Mouse (Mus musculus) midbrain, postnatal 0 days (tissue): Measurements from ENCODE around the gene Lyst. TPM values are rescaled to one million over a fixed set of nuclear protein-coding genes. Genes with fewer than 3 reads are reported as not detected.
A peak's percentile ranks its signal among the peaks of the same experiment; 100 is the strongest.

Experiments
- ATAC-seq: fragments of 200-750 bp; cut with Nextera tagmentation; 2 replicates; pipeline ENCODE4 v1.8.0; 2017; ENCODE audit warnings: moderate number of reproducible peaks, mild to moderate bottlenecking, moderate TSS enrichment, moderate library complexity; ENCODE audit not compliant: low FRiP score
- DNase-seq: peaks from one replicate; pipeline ENCODE4 v3.0.0-alpha.2; 2015; ENCODE audit warnings: low spot score
- H3K27ac ChIP-seq: fragments of 300-500 bp; sonication (generic); 2 replicates; pipeline ENCODE4 v1.5.1; 2014; ENCODE audit warnings: low read depth, mild to moderate bottlenecking, low read length, mixed read lengths
- H3K27me3 ChIP-seq: fragments of 300-500 bp; sonication (generic); 2 replicates; pipeline ENCODE4 v1.6.1; 2014; ENCODE audit warnings: low read length, control low read depth, mixed read lengths; ENCODE audit not compliant: insufficient read depth
- H3K36me3 ChIP-seq: fragments of 300-500 bp; sonication (generic); 2 replicates; pipeline ENCODE4 v1.6.1; 2014; ENCODE audit warnings: low read length, control low read depth, mixed read lengths; ENCODE audit not compliant: insufficient read depth
- H3K4me1 ChIP-seq: fragments of 300-500 bp; sonication (generic); 2 replicates; pipeline ENCODE4 v1.6.1; 2014; ENCODE audit warnings: mild to moderate bottlenecking, control low read depth, antibody characterized with exemption, low read length, mixed read lengths; ENCODE audit not compliant: insufficient read depth
- H3K4me2 ChIP-seq: fragments of 300-500 bp; sonication (generic); 2 replicates; pipeline ENCODE4 v1.6.1; 2014; ENCODE audit warnings: low read depth, mild to moderate bottlenecking, low read length, mixed read lengths; ENCODE audit not compliant: poor library complexity, severe bottlenecking
- H3K4me3 ChIP-seq: fragments of 300-500 bp; sonication (generic); 2 replicates; pipeline ENCODE4 v1.5.1; 2014; ENCODE audit warnings: low read depth, mild to moderate bottlenecking, low read length, moderate library complexity
- H3K9ac ChIP-seq: fragments of 300-500 bp; sonication (generic); replicated peaks from 2 replicates; pipeline ENCODE4 v1.6.1; 2014; ENCODE audit warnings: mild to moderate bottlenecking, low read length, moderate library complexity, mixed read lengths; ENCODE audit not compliant: poor library complexity, severe bottlenecking
- H3K9me3 ChIP-seq: fragments of 300-500 bp; sonication (generic); 2 replicates; pipeline ENCODE4 v1.6.1; 2016; ENCODE audit warnings: low read length, control low read depth
- CTCF ChIP-seq: IDR thresholded peaks from 2 replicates; pipeline ENCODE4 v1.5.1; 2016; ENCODE audit warnings: antibody characterized with exemption, mild to moderate bottlenecking
- WGBS: fragments of 180-500 bp; shearing (Covaris S2); extraction: QIAGEN DNeasy Blood & Tissue Kit; methylation state at CpG from one replicate; pipeline ENCODE4 v1.1.7; 2014; 5-methylcytosine and 5-hydroxymethylcytosine counted together
- polyA plus RNA-seq: library from polyadenylated mRNA; unstranded; fragments of >200 nt; fragmentation: Nextera tagmentation; extraction: Ambion mirVana; gene quantifications from 2 replicates; pipeline ENCODE4 v1.2.1, GENCODE M21; 2015
- total RNA-seq: library from RNA; depleted of rRNA; stranded (reverse); fragments of >200 nt; gene quantifications from 2 replicates; pipeline ENCODE4 v1.2.3, GENCODE M21; 2014

Gene Lyst
- total and polyA plus RNA-seq, 2 experiments from 2014 or later = 5.2 to 15.9 TPM

- Histone ChIP-seq H3K4me2 (peak overlapping the region; percentile 2; the same call in 1 of the 2 replicates), H3K4me1 (no peaks in the 10 kb centered on the region), H3K9me3 (no peaks in the 10 kb centered on the region), H3K9ac (no peak overlapping the region), H3K27ac (no peak overlapping the region), H3K27me3 (no peaks in the 10 kb centered on the region), H3K4me3 (no peak overlapping the region), H3K36me3 (no peaks in the 10 kb centered on the region)
- WGBS = 29% methylated on average over 8 of the region's 8 CpGs
- ATAC-seq (peak; percentile 53; the same call in 1 of the 2 replicates), DNase-seq (peak; percentile 44)
- TF ChIP-seq CTCF = no peak
These were observed 13.6 kb upstream of the Lyst start for GRCm38 (mm10) chr13:13576469-13577205.

GRCm38 (mm10) chr13:13581988-13582387 is 8.2 kb upstream of the Lyst start:
- DNase-seq (no peak), ATAC-seq (no peak)
- H3K4me2 ChIP-seq = no peak overlapping the region
- no peaks in the 10 kb centered on the region for H3K27me3 ChIP-seq
- no peak overlapping the region for H3K27ac ChIP-seq
- H3K9me3 ChIP-seq = no peaks in the 10 kb centered on the region
- H3K36me3 ChIP-seq = no peaks in the 10 kb centered on the region
- H3K4me3 ChIP-seq = no peak overlapping the region
- no peaks in the 10 kb centered on the region for H3K4me1 ChIP-seq
- 69% methylated on average over 4 of the region's 4 CpGs for WGBS
- TF ChIP-seq CTCF = no peak
- H3K9ac ChIP-seq = no peak overlapping the region

- Histone ChIP-seq H3K4me3 (no peak overlapping the region), H3K4me2 (no peak overlapping the region), H3K4me1 (no peaks in the 10 kb centered on the region), H3K9me3 (no peaks in the 10 kb centered on the region), H3K9ac (no peak overlapping the region), H3K27me3 (no peaks in the 10 kb centered on the region), H3K36me3 (no peaks in the 10 kb centered on the region), H3K27ac (no peak overlapping the region)
- no peak for ATAC-seq
- no peak for DNase-seq
- WGBS = 71% methylated on average over 2 of the region's 2 CpGs
- no peak for TF ChIP-seq CTCF
These were observed 6.7 kb upstream of the Lyst start for GRCm38 (mm10) chr13:13583473-13583872.

DNA sequence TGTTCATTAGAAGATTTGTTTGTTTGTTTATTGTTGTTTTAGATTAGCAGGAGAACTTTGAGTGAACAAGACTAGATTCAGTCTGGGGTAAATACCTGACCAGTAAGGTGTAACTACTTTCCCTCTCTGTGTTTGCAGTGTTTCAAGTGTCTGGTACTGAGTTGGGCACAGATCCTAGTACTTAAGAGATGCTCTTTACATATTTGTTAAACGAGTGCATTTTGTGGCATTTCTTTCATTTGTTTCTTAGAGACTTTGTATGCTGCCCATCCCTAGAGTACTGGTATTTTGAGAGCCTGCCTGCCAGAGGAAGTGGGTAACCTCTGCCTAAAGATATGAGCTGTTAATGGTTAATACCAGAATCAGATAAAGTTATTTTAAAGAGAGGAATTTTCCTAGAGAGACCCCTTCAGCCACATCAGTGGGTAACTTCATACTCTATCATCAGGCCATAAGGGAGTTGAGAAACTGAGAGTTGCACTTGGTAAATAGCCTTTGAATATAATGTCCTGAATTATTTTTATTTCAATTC is 2.5 kb upstream of the Lyst start:
- no peak for ATAC-seq
- WGBS = 72% methylated on average over 1 of the region's 1 CpGs
- TF ChIP-seq CTCF = no peak

DNA sequence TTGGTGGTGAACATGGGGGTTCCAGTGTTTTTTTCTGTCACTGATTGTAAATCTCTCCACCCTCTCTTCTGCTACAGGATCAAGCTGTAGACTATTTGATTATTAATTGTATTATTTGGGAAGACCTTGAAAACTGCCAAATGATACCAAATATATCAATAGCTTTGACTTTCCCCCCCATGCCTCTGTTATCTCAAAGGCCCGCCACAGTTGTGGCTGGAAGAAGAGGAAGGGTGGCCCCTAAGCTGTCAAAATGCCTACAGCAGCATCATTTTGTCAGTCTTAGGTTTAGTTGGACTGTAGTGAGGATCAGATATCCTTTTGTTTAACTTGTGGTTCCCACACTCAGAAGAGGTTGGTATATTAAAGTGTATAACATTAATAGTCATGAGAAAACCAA is 1.7 kb upstream of the Lyst start:
- peaks cover 10% of the 10 kb centered on the region; the same call in 1 of the 2 replicates for H3K4me1 ChIP-seq
- H3K9ac ChIP-seq = no peak overlapping the region
- TF ChIP-seq CTCF = no peak
- H3K36me3 ChIP-seq = no peaks in the 10 kb centered on the region
- H3K4me3 ChIP-seq = no peak overlapping the region
- DNase-seq (no peak), ATAC-seq (no peak)
- 100% methylated on average over 1 of the region's 1 CpGs for WGBS
- no peak overlapping the region for H3K4me2 ChIP-seq
- H3K27me3 ChIP-seq = no peaks in the 10 kb centered on the region
- H3K27ac ChIP-seq = no peak overlapping the region
- H3K9me3 ChIP-seq = no peaks in the 10 kb centered on the region

More for the DNA sequence above, 2.5 kb upstream of the Lyst start:
- no peaks in the 10 kb centered on the region for H3K27me3 ChIP-seq
- H3K36me3 ChIP-seq = no peaks in the 10 kb centered on the region
- no peak for DNase-seq
- H3K27ac ChIP-seq = no peak overlapping the region
- peaks cover 10% of the 10 kb centered on the region; the same call in 1 of the 2 replicates for H3K4me1 ChIP-seq
- no peaks in the 10 kb centered on the region for H3K9me3 ChIP-seq
- no peak overlapping the region for H3K4me2 ChIP-seq
- H3K4me3 ChIP-seq = no peak overlapping the region
- H3K9ac ChIP-seq = no peak overlapping the region

- H3K9ac ChIP-seq = no peak overlapping the region
- H3K4me2 ChIP-seq = no peak overlapping the region
- no peaks in the 10 kb centered on the region for H3K36me3 ChIP-seq
- ATAC-seq (no peak), DNase-seq (no peak)
- H3K27ac ChIP-seq = no peak overlapping the region
- no peaks in the 10 kb centered on the region for H3K9me3 ChIP-seq
- no peaks in the 10 kb centered on the region for H3K27me3 ChIP-seq
- TF ChIP-seq CTCF = no peak
- H3K4me3 ChIP-seq = no peak overlapping the region
- H3K4me1 ChIP-seq = peaks cover 10% of the 10 kb centered on the region; the same call in 1 of the 2 replicates
- WGBS = 88% methylated on average over 2 of the region's 2 CpGs
These were observed 1.2 kb upstream of the Lyst start for GRCm38 (mm10) chr13:13589032-13589431.
